In the genomic region with DNA sequence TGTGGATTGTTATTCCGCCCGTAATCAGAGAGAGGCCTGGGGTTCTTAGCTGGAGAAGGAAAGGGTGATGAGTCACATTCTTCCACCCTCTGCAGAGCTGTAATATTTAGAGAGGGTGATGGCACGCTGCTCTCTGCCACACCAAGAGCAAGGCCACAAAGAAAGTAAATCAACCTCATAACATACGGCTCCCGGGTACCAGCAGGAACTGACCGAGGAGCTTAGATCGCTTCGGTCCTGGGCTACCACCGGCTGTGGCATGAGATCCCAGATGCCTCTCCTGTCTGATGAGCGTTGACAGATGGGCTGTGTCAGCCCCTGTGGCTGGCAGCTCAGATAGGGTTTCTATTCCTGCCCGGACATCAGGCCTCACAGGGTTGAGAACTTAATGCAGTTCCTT, we compare ENCODE assay signal across 11 mouse cellular contexts.
DNase-seq lines count a peak whose midpoint lies in the region; ATAC-seq and TF ChIP-seq lines count a peak whose summit lies in the region.
"Had no signal": no experiment of that assay in that cellular context is flagged by ENCODE, and none has a peak within 500 bp of the region (broad histone marks: within the 10 kb centered on the region; RNA-seq: fewer than 3 reads in every experiment).

No protein-coding gene starts in this region.

- peak; percentile 48 to 55 for DNase-seq in cerebellum, postnatal 10 days
- DNase-seq in cerebellum, adult 18-20 months: no peak
- DNase-seq in midbrain, postnatal 0 days (ENCODE audit: low spot score): peak; percentile 38
- DNase-seq in heart, embryonic 10.5 days (ENCODE audit: low spot score): peak; percentile 90
- peak; percentile 48 for DNase-seq in retina, postnatal 1 day
- DNase-seq in left cerebral cortex, postnatal 14 days (ENCODE audit: low spot score in 2 of 2): no peak
- DNase-seq in layer of hippocampus, adult 8-10 months (ENCODE audit: low spot score in 2 of 2): no peak

- no peaks in the 10 kb centered on the region for H3K36me3 ChIP-seq in midbrain, postnatal 0 days (ENCODE audit: insufficient read depth, low read length)
- H3K36me3 ChIP-seq in midbrain, embryonic 16.5 days (ENCODE audit: control insufficient read depth, insufficient read depth, low read length): no peaks in the 10 kb centered on the region
- H3K36me3 ChIP-seq in heart, embryonic 10.5 days: peaks cover 5% of the 10 kb centered on the region; the same call in 1 of the 2 replicates
- H3K36me3 ChIP-seq: limb, embryonic 13.5 days; lung, embryonic 15.5 days had no signal

- no peaks in the 10 kb centered on the region for H3K9me3 ChIP-seq in midbrain, postnatal 0 days (ENCODE audit: low read length)
- no peaks in the 10 kb centered on the region for H3K9me3 ChIP-seq in midbrain, embryonic 16.5 days (replicated peaks; ENCODE audit: control insufficient read depth, low read length, poor library complexity, severe bottlenecking)
- no peaks in the 10 kb centered on the region for H3K9me3 ChIP-seq in heart, embryonic 10.5 days
- H3K9me3 ChIP-seq: limb, embryonic 13.5 days; lung, embryonic 15.5 days had no signal

- H3K4me1 ChIP-seq in midbrain, postnatal 0 days (ENCODE audit: insufficient read depth, low read length): no peaks in the 10 kb centered on the region
- peaks cover 11% of the 10 kb centered on the region for H3K4me1 ChIP-seq in midbrain, embryonic 16.5 days (ENCODE audit: control insufficient read depth, insufficient read depth, low read length)
- peaks cover 71% of the 10 kb centered on the region for H3K4me1 ChIP-seq in heart, embryonic 10.5 days
- H3K4me1 ChIP-seq: lung, embryonic 15.5 days had no signal

- H3K27ac ChIP-seq in midbrain, postnatal 0 days (ENCODE audit: low read depth, low read length): no peak overlapping the region
- H3K27ac ChIP-seq in midbrain, embryonic 16.5 days (ENCODE audit: low read length): no peak overlapping the region
- peak overlapping the region; percentile 75 for H3K27ac ChIP-seq in heart, embryonic 10.5 days
- H3K27ac ChIP-seq: limb, embryonic 13.5 days; lung, embryonic 15.5 days had no signal

- H3K4me2 ChIP-seq in midbrain, postnatal 0 days (ENCODE audit: low read depth, low read length, poor library complexity, severe bottlenecking): no peak overlapping the region
- H3K4me2 ChIP-seq in midbrain, embryonic 16.5 days (ENCODE audit: low read length): no peak overlapping the region
- H3K4me2 ChIP-seq: limb, embryonic 13.5 days; lung, embryonic 15.5 days; midbrain, embryonic 11.5 days had no signal

- WGBS in midbrain, postnatal 0 days: 79% methylated on average over 11 of the region's 11 CpGs
- 85% methylated on average over 11 of the region's 11 CpGs for WGBS in midbrain, embryonic 16.5 days
- WGBS in heart, embryonic 10.5 days: 19% methylated on average over 11 of the region's 11 CpGs

- H3K9ac ChIP-seq in midbrain, postnatal 0 days (replicated peaks; ENCODE audit: low read length, poor library complexity, severe bottlenecking): no peak overlapping the region
- no peak overlapping the region for H3K9ac ChIP-seq in midbrain, embryonic 16.5 days (ENCODE audit: low read depth, low read length)
- H3K9ac ChIP-seq: limb, embryonic 13.5 days; lung, embryonic 15.5 days had no signal

- TF ChIP-seq CTCF in midbrain, postnatal 0 days (IDR thresholded peaks at IDR 0.05): no peak

- H3K27me3 ChIP-seq in midbrain, postnatal 0 days (ENCODE audit: insufficient read depth, low read length): no peaks in the 10 kb centered on the region
- H3K27me3 ChIP-seq in midbrain, embryonic 16.5 days (ENCODE audit: control insufficient read depth, insufficient read depth, low read depth, low read length): no peaks in the 10 kb centered on the region
- no peaks in the 10 kb centered on the region; the same call in 1 of the 2 replicates for H3K27me3 ChIP-seq in heart, embryonic 10.5 days (ENCODE audit: insufficient read depth, poor library complexity, severe bottlenecking)
- H3K27me3 ChIP-seq: limb, embryonic 13.5 days; lung, embryonic 15.5 days had no signal

- ATAC-seq in midbrain, postnatal 0 days (ENCODE audit: low FRiP score): no peak
- ATAC-seq in midbrain, embryonic 16.5 days: no peak

- no peak overlapping the region for H3K4me3 ChIP-seq in midbrain, postnatal 0 days (ENCODE audit: low read depth, low read length)
- no peak overlapping the region for H3K4me3 ChIP-seq in midbrain, embryonic 16.5 days (ENCODE audit: low read depth, low read length)
- H3K4me3 ChIP-seq in heart, embryonic 10.5 days: peak overlapping the region; percentile 3; the same call in 1 of the 2 replicates
- H3K4me3 ChIP-seq: limb, embryonic 13.5 days; lung, embryonic 15.5 days had no signal

- intact Hi-C loops in left cerebral cortex, postnatal 14 days (cut with DNase I): no loop called here

Comparison
In these comparisons a context has a peak if more than half of its experiments do, and no peak if none do; other contexts are left out.
1. DNase-seq: peak in cerebellum, postnatal 10 days (2 of 2), midbrain, postnatal 0 days (single experiment), heart, embryonic 10.5 days (single experiment) and retina, postnatal 1 day (single experiment); none in cerebellum, adult 18-20 months (0 of 2), left cerebral cortex, postnatal 14 days (0 of 2) and layer of hippocampus, adult 8-10 months (0 of 2).